Mouse (Mus musculus) thymus, postnatal 0 days (tissue): ENCODE measurements around the gene Ctla4. TPM values are rescaled to one million over a fixed set of nuclear protein-coding genes. Genes with fewer than 3 reads are reported as not detected.
A peak's percentile ranks its signal among the peaks of the same experiment; 100 is the strongest.

Experiments
- DNase-seq: peaks from one replicate; pipeline ENCODE4 v3.0.0-alpha.2; 2015; ENCODE audit warnings: low spot score
- polyA plus RNA-seq: library from polyadenylated mRNA; unstranded; fragments of >200 nt; fragmentation: Nextera tagmentation; extraction: Ambion mirVana; gene quantifications from 2 replicates; pipeline ENCODE4 v1.2.1, GENCODE M21; 2015

The Ctla4 gene
- polyA plus RNA-seq, 1 experiment from 2014 or later: 11.3 TPM

- no peak for DNase-seq
Observed at GRCm38 (mm10) chr1:60920493-60921355, 33.9 kb downstream of the Ctla4 start.

- DNase-seq: no peak
Observed at GRCm38 (mm10) chr1:60929036-60929435, 42.2 kb downstream of the Ctla4 start.

- no peak for DNase-seq
Observed at GRCm38 (mm10) chr1:60930397-60930796, 43.6 kb downstream of the Ctla4 start.

GRCm38 (mm10) chr1:60935968-60936581 is 49.3 kb downstream of the Ctla4 start:
- DNase-seq: no peak

- no peak for DNase-seq
Observed at GRCm38 (mm10) chr1:60936963-60937711, 50.3 kb downstream of the Ctla4 start.

GRCm38 (mm10) chr1:60938256-60938655 is 51.5 kb downstream of the Ctla4 start:
- no peak for DNase-seq

GRCm38 (mm10) chr1:60938974-60939373 is 52.2 kb downstream of the Ctla4 start:
- DNase-seq: no peak

GRCm38 (mm10) chr1:60940023-60940422 is 53.2 kb downstream of the Ctla4 start:
- no peak for DNase-seq

GRCm38 (mm10) chr1:60940620-60941019 is 53.8 kb downstream of the Ctla4 start:
- no peak for DNase-seq

- DNase-seq: no peak
Observed at GRCm38 (mm10) chr1:60941056-60942048, 54.6 kb downstream of the Ctla4 start.

GRCm38 (mm10) chr1:60942921-60943320 is 56.1 kb downstream of the Ctla4 start:
- no peak for DNase-seq

- no peak for DNase-seq
Observed at GRCm38 (mm10) chr1:60945633-60946401, 59.0 kb downstream of the Ctla4 start.

- no peak for DNase-seq
Observed at GRCm38 (mm10) chr1:60948112-60948511, 61.3 kb downstream of the Ctla4 start.

GRCm38 (mm10) chr1:60952958-60953357 is 66.2 kb downstream of the Ctla4 start:
- DNase-seq: no peak

- DNase-seq: no peak
Observed at GRCm38 (mm10) chr1:60953686-60954085, 66.9 kb downstream of the Ctla4 start.

GRCm38 (mm10) chr1:60954759-60955158 is 68.0 kb downstream of the Ctla4 start:
- peak; percentile 50 for DNase-seq

- no peak for DNase-seq
Observed at GRCm38 (mm10) chr1:60955186-60955585, 68.4 kb downstream of the Ctla4 start.

- no peak for DNase-seq
Observed at GRCm38 (mm10) chr1:60956196-60956595, 69.4 kb downstream of the Ctla4 start.

GRCm38 (mm10) chr1:60958287-60958686 is 71.5 kb downstream of the Ctla4 start:
- DNase-seq: no peak

GRCm38 (mm10) chr1:60959246-60959645 is 72.4 kb downstream of the Ctla4 start:
- no peak for DNase-seq
